Mouse (Mus musculus): Measurements from ENCODE around the gene Erbb4. TPM values are rescaled to one million over a fixed set of nuclear protein-coding genes. Genes with fewer than 3 reads are reported as not detected.

Gene Erbb4
- polyA plus RNA-seq, 1 experiment from 2014 or later, result 17.4 TPM

- H3K4me1 ChIP-seq (replicated peaks), result no peaks in the 10 kb centered on the region
- H3K27me3 ChIP-seq, result no peaks in the 10 kb centered on the region
- H3K9me3 ChIP-seq, result no peaks in the 10 kb centered on the region
- WGBS, result 89% methylated on average over 4 of the region's 4 CpGs
- H3K36me3 ChIP-seq, result no peaks in the 10 kb centered on the region
- no peak overlapping the region for H3K27ac ChIP-seq
- no peak overlapping the region for H3K4me3 ChIP-seq (replicated peaks)
- no peak for ATAC-seq
- H3K4me2 ChIP-seq (replicated peaks), result no peak overlapping the region
- H3K9ac ChIP-seq (replicated peaks), result no peak overlapping the region
These were observed 433.2 kb downstream of the Erbb4 start for GRCm38 (mm10) chr1:68674667-68675066.

- no peak for ATAC-seq
These were observed 440.8 kb downstream of the Erbb4 start for GRCm38 (mm10) chr1:68666831-68667601.

GRCm38 (mm10) chr1:68590475-68590874 is 517.4 kb downstream of the Erbb4 start:
- Histone ChIP-seq H3K27me3 (no peaks in the 10 kb centered on the region), H3K4me2 (replicated peaks) (no peak overlapping the region), H3K4me3 (replicated peaks) (no peak overlapping the region), H3K4me1 (replicated peaks) (no peaks in the 10 kb centered on the region), H3K36me3 (no peaks in the 10 kb centered on the region), H3K27ac (no peak overlapping the region), H3K9ac (replicated peaks) (no peak overlapping the region), H3K9me3 (no peaks in the 10 kb centered on the region)
- ATAC-seq, result no peak
- 91% methylated on average over 3 of the region's 3 CpGs for whole genome bisulfite sequencing

More at GRCm38 (mm10) chr1:68666831-68667601, 440.8 kb downstream of the Erbb4 start:
- H3K9me3 ChIP-seq, result no peaks in the 10 kb centered on the region
- H3K4me1 ChIP-seq (replicated peaks), result no peaks in the 10 kb centered on the region
- no peaks in the 10 kb centered on the region for H3K27me3 ChIP-seq
- 83% methylated on average over 10 of the region's 10 CpGs for WGBS
- H3K4me3 ChIP-seq (replicated peaks), result no peak overlapping the region
- H3K27ac ChIP-seq, result no peak overlapping the region
- H3K9ac ChIP-seq (replicated peaks), result no peak overlapping the region
- H3K4me2 ChIP-seq (replicated peaks), result no peak overlapping the region
- no peaks in the 10 kb centered on the region for H3K36me3 ChIP-seq

- Histone ChIP-seq H3K27ac (no peak overlapping the region), H3K36me3 (no peaks in the 10 kb centered on the region), H3K9me3 (no peaks in the 10 kb centered on the region), H3K27me3 (no peaks in the 10 kb centered on the region), H3K4me1 (replicated peaks) (no peaks in the 10 kb centered on the region), H3K4me3 (replicated peaks) (no peak overlapping the region), H3K9ac (replicated peaks) (no peak overlapping the region), H3K4me2 (replicated peaks) (no peak overlapping the region)
- no peak for ATAC-seq
- WGBS, result 66% methylated on average over 4 of the region's 4 CpGs
These were observed 533.9 kb downstream of the Erbb4 start for GRCm38 (mm10) chr1:68573851-68574540.

GRCm38 (mm10) chr1:68570924-68571323 is 536.9 kb downstream of the Erbb4 start:
- Histone ChIP-seq H3K27me3 (no peaks in the 10 kb centered on the region), H3K9ac (replicated peaks) (no peak overlapping the region), H3K27ac (no peak overlapping the region), H3K4me1 (replicated peaks) (no peaks in the 10 kb centered on the region), H3K36me3 (no peaks in the 10 kb centered on the region), H3K4me3 (replicated peaks) (no peak overlapping the region), H3K9me3 (no peaks in the 10 kb centered on the region), H3K4me2 (replicated peaks) (no peak overlapping the region)
- no peak for ATAC-seq
- 84% methylated on average over 1 of the region's 1 CpGs for WGBS

GRCm38 (mm10) chr1:68542942-68543341 is 564.9 kb downstream of the Erbb4 start:
- H3K9me3 ChIP-seq, result no peaks in the 10 kb centered on the region
- H3K36me3 ChIP-seq, result no peaks in the 10 kb centered on the region
- H3K4me1 ChIP-seq (replicated peaks), result no peaks in the 10 kb centered on the region
- H3K4me3 ChIP-seq (replicated peaks), result no peak overlapping the region
- H3K27ac ChIP-seq, result no peak overlapping the region
- H3K9ac ChIP-seq (replicated peaks), result no peak overlapping the region
- no peak overlapping the region for H3K4me2 ChIP-seq (replicated peaks)
- ATAC-seq, result no peak
- H3K27me3 ChIP-seq, result no peaks in the 10 kb centered on the region
- 94% methylated on average over 4 of the region's 4 CpGs for WGBS

- H3K36me3 ChIP-seq, result no peaks in the 10 kb centered on the region
- H3K27ac ChIP-seq, result no peak overlapping the region
- H3K4me3 ChIP-seq (replicated peaks), result no peak overlapping the region
- no peak overlapping the region for H3K4me2 ChIP-seq (replicated peaks)
- no peaks in the 10 kb centered on the region for H3K9me3 ChIP-seq
- no peaks in the 10 kb centered on the region for H3K4me1 ChIP-seq (replicated peaks)
- H3K27me3 ChIP-seq, result no peaks in the 10 kb centered on the region
- H3K9ac ChIP-seq (replicated peaks), result no peak overlapping the region
- no peak for ATAC-seq
- 80% methylated on average over 2 of the region's 2 CpGs for WGBS
These were observed 590.0 kb downstream of the Erbb4 start for GRCm38 (mm10) chr1:68517820-68518219.

- Histone ChIP-seq H3K36me3 (no peaks in the 10 kb centered on the region), H3K9ac (replicated peaks) (no peak overlapping the region), H3K27ac (no peak overlapping the region), H3K27me3 (no peaks in the 10 kb centered on the region), H3K4me2 (replicated peaks) (no peak overlapping the region), H3K4me1 (replicated peaks) (no peaks in the 10 kb centered on the region), H3K4me3 (replicated peaks) (no peak overlapping the region), H3K9me3 (no peaks in the 10 kb centered on the region)
- 85% methylated on average over 1 of the region's 1 CpGs for WGBS
- no peak for ATAC-seq
These were observed 604.0 kb downstream of the Erbb4 start for GRCm38 (mm10) chr1:68503873-68504272.

GRCm38 (mm10) chr1:68501561-68501960 is 606.3 kb downstream of the Erbb4 start:
- WGBS, result 40% methylated on average over 4 of the region's 4 CpGs
- H3K36me3 ChIP-seq, result no peaks in the 10 kb centered on the region
- H3K27me3 ChIP-seq, result no peaks in the 10 kb centered on the region
- no peaks in the 10 kb centered on the region for H3K4me1 ChIP-seq (replicated peaks)
- H3K4me3 ChIP-seq (replicated peaks), result no peak overlapping the region
- no peak overlapping the region for H3K4me2 ChIP-seq (replicated peaks)
- H3K9ac ChIP-seq (replicated peaks), result no peak overlapping the region
- ATAC-seq, result no peak
- H3K27ac ChIP-seq, result no peak overlapping the region
- no peaks in the 10 kb centered on the region for H3K9me3 ChIP-seq

- Histone ChIP-seq H3K27me3 (no peaks in the 10 kb centered on the region), H3K4me2 (replicated peaks) (no peak overlapping the region), H3K9me3 (no peaks in the 10 kb centered on the region), H3K4me1 (replicated peaks) (0 out of 2 replicates have a peak, but pooled peaks cover 4% of the 10 kb centered on the region), H3K36me3 (no peaks in the 10 kb centered on the region), H3K27ac (no peak overlapping the region), H3K4me3 (replicated peaks) (no peak overlapping the region), H3K9ac (replicated peaks) (no peak overlapping the region)
- ATAC-seq, result no peak
These were observed 641.4 kb downstream of the Erbb4 start for GRCm38 (mm10) chr1:68466390-68466960.

- no peak overlapping the region for H3K4me2 ChIP-seq (replicated peaks)
- no peak overlapping the region for H3K9ac ChIP-seq (replicated peaks)
- 94% methylated on average over 1 of the region's 1 CpGs for WGBS
- H3K27ac ChIP-seq, result no peak overlapping the region
- no peaks in the 10 kb centered on the region for H3K27me3 ChIP-seq
- H3K4me1 ChIP-seq (replicated peaks), result 0 out of 2 replicates have a peak, but pooled peaks cover 8% of the 10 kb centered on the region
- H3K9me3 ChIP-seq, result no peaks in the 10 kb centered on the region
- no peaks in the 10 kb centered on the region for H3K36me3 ChIP-seq
- no peak overlapping the region for H3K4me3 ChIP-seq (replicated peaks)
- no peak for ATAC-seq
These were observed 656.6 kb downstream of the Erbb4 start for GRCm38 (mm10) chr1:68451274-68451673.

GRCm38 (mm10) chr1:68424336-68424983 is 683.4 kb downstream of the Erbb4 start:
- Histone ChIP-seq H3K27me3 (no peaks in the 10 kb centered on the region), H3K9ac (replicated peaks) (no peak overlapping the region), H3K4me3 (replicated peaks) (no peak overlapping the region), H3K9me3 (no peaks in the 10 kb centered on the region), H3K27ac (no peak overlapping the region), H3K4me1 (replicated peaks) (no peaks in the 10 kb centered on the region), H3K4me2 (replicated peaks) (no peak overlapping the region), H3K36me3 (no peaks in the 10 kb centered on the region)
- no peak for ATAC-seq
- WGBS, result 80% methylated on average over 5 of the region's 5 CpGs

All from midbrain, embryonic 13.5 days (tissue).